Mouse (Mus musculus): ENCODE results near the gene Atxn2l.
"Not testable (repeated sequence)": the region's sequence is repeated elsewhere in the genome, so short reads cannot be mapped to it uniquely, and the experiment has no call there.

Gene Atxn2l

GRCm38 (mm10) chr7:126487617-126488385, 15.4 kb downstream of the Atxn2l start:
- not testable (repeated sequence) for DNase-seq

DNA sequence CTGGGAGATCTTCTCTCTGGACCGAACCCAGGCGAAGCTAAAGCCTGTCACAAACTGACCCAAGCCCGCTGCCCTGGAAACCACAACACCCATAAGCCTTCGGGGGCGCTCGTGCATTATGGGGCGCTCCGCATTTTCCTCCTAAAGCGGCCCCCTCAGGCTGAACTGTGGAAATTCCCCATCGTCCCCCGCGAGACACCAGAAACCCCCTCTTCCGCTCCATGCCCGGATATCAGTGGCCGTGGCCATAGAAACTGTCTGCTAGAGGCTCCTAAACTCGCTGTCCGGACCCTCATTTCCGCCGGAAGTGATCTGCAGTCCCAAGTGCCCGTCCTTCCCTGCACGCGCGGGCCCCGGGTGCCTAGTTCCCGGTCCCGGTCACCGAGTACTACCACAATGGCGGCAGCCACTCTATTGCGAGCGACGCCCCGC, 16.2 kb downstream of the Atxn2l start, which contains the start of gene Tufm:
Gene Tufm (plus strand): TSS at position 310 of the 432 bp plus-strand sequence.
- DNase-seq, result peak; percentile 93

- DNase-seq, result peak; percentile 48
Measured at GRCm38 (mm10) chr7:126482392-126482871, 20.8 kb downstream of the Atxn2l start.

DNA sequence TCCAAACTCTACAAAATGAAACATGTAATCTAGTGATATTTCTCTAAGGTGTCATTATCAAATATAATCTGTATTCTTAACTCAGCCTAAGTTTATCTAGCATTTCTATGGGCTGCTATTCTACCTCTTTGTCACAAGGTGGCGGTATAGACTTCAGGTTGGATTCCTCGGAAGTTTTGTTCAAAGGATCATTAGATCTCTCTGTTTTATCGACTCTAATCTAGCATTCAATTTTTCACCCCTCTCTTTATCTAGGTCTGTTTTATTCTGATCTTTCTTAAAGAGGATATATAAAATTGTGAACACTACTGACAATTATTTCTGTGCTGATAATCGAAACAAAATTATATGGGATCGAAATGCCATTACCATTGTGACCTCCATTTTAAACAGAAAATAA, 21.5 kb downstream of the Atxn2l start:
- DNase-seq, result no peak

DNA sequence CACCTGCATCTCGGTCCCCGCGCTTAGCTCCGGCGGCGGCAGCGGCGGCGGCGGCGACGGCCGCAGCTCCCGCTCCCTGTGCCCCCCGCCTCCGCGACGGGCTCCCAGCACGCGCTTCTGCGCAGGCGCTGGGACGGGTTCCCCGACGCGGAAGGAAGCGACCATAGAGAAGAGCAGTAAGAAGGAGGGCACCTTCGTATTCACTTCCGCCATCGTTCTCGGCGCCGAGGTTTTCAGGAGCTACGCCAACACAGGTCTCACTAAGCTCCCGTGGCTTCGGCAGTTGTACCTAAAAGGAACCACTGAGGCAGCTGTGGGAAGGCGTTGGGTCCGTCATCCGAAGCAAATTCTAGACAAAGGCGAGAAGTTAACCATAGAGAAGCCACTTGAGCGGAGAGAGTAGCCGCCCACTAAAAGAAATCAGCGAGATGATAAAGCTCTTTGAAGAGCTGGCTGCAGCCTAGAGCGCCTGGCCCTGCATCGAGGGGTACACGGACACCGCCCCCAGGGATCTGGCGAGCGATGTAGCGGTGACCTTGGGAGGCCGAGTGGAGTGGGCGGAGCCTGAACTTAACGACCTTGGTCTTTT, 28.1 kb downstream of the Atxn2l start, which contains the start of gene Sh2b1:
Gene Sh2b1 (minus strand): TSS at position 432 of the 589 bp plus-strand sequence.
- DNase-seq, result peak; percentile 92

DNA sequence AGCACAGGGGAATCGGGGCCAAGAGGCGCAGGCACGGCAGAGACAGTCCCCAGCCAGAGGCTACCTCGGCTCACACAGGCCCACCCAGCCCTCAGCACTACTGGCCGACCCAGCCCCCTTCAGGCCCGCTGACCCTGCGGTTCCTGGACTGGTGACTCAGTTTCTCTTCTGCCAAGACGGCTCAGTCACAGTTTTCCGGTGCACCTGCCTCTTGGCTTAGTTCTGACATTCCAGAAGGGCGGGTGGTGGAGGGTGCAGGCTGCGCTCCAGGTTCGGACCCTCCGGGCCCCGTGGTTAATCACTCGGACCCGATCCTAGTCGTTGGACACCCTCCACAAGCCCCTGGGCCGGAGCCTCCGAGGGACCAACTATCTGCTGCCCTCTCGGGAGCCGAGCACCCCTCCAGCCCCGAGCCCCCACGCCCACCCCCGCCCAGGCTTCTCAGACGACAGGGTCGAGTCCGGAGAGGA, 28.7 kb downstream of the Atxn2l start:
- peak; percentile 55 for DNase-seq

DNA sequence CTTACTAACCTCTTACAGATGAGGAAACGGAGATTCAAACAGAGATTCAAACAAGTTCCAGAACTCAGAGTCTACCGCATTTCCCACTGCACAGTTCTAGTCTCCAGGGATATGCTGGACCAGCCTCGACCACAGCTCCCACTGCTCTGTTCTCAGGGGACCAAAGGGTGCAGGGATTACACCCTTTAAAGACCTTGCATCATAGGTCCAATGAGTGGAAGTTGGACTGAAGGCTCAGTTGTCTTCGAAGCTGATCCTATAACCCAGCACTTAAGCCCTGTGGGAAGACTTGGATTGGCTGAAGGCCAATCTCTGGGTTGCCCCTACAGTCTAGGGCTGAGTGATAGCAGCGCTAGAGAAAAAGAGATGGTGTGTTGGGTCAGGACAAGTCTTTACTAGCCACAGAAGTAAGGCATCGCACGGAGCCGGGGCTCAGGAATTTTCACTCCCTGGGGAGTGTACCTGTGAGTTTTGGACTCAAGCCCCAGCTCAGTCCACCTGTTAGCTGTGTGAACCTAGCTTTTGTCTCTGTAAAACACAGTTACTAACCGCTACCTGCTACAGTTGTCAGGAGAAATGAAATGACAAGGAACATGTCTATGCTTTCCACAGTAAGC, 29.7 kb downstream of the Atxn2l start:
- DNase-seq, result no peak

GRCm38 (mm10) chr7:126472713-126473112, 30.5 kb downstream of the Atxn2l start:
- DNase-seq, result no peak

- peak; percentile 77 for DNase-seq
Measured at GRCm38 (mm10) chr7:126472306-126472705, 30.9 kb downstream of the Atxn2l start.

- peak; percentile 41 for DNase-seq
Measured at GRCm38 (mm10) chr7:126471853-126472252, 31.4 kb downstream of the Atxn2l start.

GRCm38 (mm10) chr7:126471361-126471760, 31.9 kb downstream of the Atxn2l start:
- no peak for DNase-seq

GRCm38 (mm10) chr7:126470077-126470476, 33.2 kb downstream of the Atxn2l start:
- peak; percentile 54 for DNase-seq

GRCm38 (mm10) chr7:126467834-126468627, 35.2 kb downstream of the Atxn2l start:
- DNase-seq, result no peak

GRCm38 (mm10) chr7:126467271-126467670, 36.0 kb downstream of the Atxn2l start:
- peak; percentile 63 for DNase-seq

- no peak for DNase-seq
Measured at GRCm38 (mm10) chr7:126466707-126467106, 36.5 kb downstream of the Atxn2l start.

DNA sequence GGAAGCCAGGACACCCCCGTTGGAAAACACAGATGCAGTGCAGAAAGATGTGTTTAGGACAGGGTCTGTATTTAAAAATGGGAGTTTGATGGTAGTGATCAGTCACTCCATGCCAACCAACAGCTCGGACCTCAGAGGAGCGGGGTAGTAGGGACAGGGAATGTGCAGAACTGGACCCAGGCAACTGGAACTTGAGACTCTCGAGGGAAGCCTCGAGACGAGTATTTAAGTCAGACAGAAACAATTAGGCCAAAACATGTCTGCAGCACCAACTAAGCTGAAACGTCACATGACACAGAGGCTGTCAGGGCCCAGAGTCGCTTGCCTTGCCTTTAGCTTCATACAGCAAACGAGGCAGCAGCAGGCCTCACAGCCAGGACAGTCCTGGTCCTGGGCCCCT, 37.1 kb downstream of the Atxn2l start:
- DNase-seq, result no peak

- DNase-seq, result no peak
Measured at GRCm38 (mm10) chr7:126465246-126466030, 37.8 kb downstream of the Atxn2l start.

- DNase-seq, result no peak
Measured at GRCm38 (mm10) chr7:126464836-126465235, 38.4 kb downstream of the Atxn2l start.

GRCm38 (mm10) chr7:126464121-126464520, 39.1 kb downstream of the Atxn2l start:
- peak; percentile 22 for DNase-seq

- DNase-seq, result no peak
Measured at GRCm38 (mm10) chr7:126463547-126463946, 39.7 kb downstream of the Atxn2l start.

GRCm38 (mm10) chr7:126463004-126463403, 40.2 kb downstream of the Atxn2l start, which contains the start of gene Atp2a1:
Gene Atp2a1 (minus strand): TSS chr7:126463108.
- no peak for DNase-seq

GRCm38 (mm10) chr7:126461626-126462025, 41.6 kb downstream of the Atxn2l start:
- DNase-seq, result no peak

All from thymus, postnatal 25 days (tissue).